Mouse (Mus musculus) heart, adult 8-10 months (tissue): ENCODE measurements at regions not wholly inside any gene's neighbourhood (a gene's known extent, or its start where the extent isn't known, plus 50 kb on each side); places are given as distances from the start of the nearest gene placed in this dataset.

Source experiments
- DNase-seq: peaks from one replicate; pipeline ENCODE4 v3.0.0; 2022; ENCODE audit warnings: low spot score

GRCm38 (mm10) chr6:127298105-127298504, 146.1 kb upstream of the Ccnd2 start:
- DNase-seq = no peak

DNA sequence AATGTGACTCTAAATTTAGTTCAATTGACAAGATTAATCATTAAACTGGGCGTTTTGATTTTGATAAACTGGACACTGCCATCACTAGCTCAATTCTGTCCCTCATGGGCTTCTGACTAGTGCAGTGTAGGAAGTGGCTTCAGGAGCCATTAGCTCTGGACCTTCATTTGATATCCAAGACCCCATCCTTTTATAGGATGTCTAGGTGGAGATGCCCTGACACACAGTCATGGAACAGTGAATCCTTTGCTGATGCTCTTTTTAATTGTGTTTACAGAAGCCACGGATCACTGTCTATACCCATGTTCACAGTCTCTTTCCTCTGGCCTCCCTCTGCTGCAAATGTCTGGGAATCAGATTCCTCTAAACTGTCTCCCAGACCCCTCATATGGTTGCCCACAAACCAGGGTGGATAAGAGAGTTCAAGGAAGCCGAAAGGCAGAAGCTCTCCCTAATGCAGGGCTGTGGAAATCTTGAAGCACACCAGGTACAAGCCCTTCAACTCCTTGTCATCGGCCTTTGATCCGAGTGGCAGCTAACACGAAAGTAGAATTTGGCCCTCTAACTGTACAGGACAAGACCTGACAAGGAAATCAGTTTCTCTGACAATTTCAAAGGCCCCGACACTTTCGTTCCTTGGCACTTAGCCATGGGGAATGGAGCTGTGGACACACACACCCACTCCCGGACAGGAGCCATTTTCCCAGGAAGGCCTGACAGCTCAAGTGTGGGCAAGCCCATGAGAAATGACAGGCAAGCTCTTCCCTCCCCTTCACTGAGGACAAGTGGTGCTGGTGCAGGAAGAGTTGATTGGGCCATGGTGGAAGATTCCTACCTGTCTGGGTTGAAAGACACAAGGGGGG, 135.2 kb upstream of the Parp11 start:
- no peak for DNase-seq

DNA sequence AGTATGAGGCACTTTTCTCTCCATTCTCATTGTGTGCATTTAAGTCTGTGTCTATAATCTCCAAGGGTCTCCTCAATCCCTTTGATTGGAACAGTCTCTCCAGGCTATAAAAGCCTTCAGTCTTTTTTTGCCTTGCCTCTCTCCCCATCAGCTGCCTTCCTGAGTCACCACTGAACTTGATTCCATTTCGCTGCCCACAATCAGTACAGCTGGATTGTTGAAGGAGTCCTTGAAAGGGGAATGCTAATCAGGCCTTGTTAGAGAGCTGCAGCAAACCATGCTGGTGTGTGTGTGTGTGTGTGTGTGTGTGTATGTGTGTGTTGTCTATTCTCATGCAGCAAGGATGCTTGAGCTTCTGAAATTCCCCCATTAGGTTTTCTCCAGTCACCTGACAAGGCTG, 129.3 kb upstream of the Parp11 start:
- DNase-seq = no peak

DNA sequence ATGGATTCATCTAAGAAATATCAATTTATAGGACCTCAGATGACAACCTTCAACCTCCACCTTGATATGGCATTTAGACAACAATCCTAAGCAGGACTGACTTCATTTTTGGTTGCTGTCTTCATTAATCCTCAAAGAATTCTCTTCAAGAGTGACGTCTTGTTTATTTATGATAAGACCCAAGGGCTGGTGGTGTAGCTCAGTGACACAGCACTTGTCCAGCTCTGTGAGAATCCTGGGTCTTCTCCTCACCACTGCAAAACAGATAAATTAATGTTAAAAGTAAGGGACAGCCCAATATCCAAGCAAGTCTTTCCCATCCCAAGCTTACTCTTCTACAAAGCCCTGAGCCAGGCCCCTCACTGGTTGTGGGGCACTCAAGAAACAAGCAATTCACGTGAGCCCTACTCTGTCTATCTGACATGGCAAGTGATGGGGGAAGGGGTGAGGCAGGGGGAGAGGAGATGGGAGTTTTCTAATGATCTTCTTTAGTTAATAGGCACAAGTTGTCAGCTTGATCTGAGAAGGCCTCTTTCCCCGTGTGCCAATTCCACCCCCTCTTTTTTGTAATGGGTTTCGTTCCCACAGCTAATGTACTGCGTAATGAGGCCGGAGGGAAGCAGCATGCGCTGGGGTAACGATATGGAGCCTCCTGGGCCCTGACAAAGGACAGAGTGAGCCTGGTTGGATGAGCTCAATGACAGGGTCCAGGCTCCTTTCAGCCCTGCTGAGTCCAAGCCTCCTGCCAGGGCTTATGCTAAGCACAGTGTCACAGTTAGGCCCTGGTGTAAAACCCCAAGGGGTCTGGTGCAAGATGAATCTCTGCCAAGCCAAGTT, 127.7 kb upstream of the Parp11 start:
- DNase-seq = no peak

- DNase-seq = no peak
Measured at GRCm38 (mm10) chr6:127320600-127320999, 126.0 kb upstream of the Parp11 start.

DNA sequence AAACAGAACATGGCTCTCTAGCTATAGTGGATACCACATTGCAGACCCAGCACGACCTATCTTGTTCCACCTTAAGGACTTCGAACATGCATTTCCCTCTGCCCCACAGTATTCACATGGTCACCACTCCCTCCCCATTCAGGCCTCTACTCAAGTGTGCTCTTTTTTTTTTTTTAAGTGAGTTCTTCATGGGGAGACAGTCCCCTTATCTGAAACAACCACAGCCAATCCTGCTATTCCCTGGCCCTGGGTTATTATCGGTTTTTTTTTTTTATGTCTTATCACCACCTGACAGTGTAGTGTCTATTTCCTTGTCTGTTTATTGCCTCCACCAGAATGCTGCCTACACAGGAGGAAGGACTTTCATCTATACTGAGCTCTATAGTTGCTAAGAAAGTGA, 125.6 kb upstream of the Parp11 start:
- DNase-seq = no peak

DNA sequence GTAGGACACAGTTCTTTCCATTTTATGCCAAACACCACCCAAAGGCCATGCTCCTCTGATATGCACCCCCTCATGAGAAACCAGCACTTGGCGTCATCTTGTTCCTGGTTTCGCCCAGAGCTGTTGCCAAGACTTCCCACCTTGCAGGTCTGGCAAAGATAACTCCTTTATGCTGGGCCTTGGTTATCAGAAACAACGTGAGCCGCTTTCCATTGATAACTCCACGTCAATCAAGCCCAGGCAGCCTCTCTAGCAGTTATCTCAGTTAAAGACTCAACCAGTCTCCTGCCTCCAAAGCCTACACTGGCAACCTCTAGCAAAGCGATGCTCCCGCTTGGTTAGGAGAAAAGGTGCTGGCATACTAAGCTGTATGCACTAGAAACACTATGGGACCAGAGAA, 124.2 kb upstream of the Parp11 start:
- DNase-seq = no peak

DNA sequence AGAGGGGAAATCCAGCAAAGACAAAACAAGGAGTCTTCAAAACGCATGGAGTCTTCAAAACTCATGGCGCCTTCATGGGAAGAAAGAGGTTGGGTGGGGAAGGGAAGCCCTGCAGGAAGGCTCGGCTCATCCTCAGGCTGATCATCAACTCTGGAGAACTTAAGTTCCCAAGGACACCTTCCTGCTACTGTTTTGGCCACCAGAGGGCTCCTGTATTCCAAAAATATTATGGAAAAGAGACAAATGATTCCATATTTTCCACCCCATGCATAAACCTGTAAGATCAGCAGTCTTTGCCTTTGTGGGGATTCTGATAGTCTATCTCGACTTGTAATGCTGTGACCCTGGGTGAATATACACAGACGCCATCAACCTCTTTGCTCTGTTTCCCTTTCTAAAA, 121.7 kb upstream of the Parp11 start:
- DNase-seq = peak; percentile 62

DNA sequence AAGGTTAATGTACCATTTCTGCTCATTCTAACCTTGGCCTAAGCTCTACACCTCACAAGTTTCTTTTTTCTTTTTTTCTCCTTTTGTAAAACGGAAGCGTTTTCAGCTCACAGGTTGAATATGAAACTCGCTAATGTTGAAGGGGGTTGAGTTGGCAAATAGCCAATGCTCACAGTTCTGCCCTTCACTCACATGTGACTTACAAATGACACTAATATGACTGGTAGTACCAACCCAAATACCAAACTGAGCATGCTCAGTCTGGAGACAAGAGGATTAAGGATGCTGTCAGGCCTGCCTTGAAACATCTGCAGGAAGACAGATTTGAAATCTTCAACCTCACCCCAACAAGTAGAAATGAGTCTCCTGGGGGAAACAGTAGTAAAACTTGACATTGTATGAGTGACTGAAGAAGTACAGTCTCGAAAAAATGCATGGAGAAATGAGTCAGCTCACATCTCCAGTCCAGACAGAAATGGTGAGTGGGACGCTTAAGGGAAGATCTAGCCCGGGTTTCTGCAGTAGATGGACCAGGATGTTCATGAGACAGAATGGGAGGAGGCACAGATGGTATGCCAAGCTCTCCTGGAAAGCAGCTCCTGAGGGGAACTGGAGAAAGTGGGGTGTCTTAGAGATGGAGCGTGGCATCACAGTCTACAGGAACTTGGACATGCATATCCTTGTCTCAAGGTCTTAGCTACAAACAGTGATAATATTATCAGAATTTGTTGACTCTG, 120.9 kb upstream of the Parp11 start:
- no peak for DNase-seq

DNA sequence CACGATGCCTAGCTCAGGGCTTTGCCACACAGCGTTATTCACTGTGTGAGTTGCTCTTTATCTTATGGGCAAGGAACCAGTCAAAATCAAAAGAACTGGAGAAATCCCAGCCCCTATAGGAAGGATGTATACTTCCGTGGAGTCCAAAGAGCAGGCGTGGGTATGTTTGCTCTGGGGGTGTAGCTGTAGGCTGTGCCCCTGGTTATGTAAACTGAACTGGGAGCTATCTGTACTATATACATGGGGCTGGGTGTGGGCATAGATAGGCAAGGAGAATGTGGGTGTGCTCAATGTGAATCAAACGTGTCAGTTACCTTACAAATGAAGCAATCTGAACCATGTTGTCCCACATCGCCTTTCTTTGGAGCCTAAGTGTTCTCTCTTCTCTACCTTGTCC, 120.3 kb upstream of the Parp11 start:
- no peak for DNase-seq

- DNase-seq = no peak
Measured at GRCm38 (mm10) chr6:127329191-127330014, 117.2 kb upstream of the Parp11 start.

DNA sequence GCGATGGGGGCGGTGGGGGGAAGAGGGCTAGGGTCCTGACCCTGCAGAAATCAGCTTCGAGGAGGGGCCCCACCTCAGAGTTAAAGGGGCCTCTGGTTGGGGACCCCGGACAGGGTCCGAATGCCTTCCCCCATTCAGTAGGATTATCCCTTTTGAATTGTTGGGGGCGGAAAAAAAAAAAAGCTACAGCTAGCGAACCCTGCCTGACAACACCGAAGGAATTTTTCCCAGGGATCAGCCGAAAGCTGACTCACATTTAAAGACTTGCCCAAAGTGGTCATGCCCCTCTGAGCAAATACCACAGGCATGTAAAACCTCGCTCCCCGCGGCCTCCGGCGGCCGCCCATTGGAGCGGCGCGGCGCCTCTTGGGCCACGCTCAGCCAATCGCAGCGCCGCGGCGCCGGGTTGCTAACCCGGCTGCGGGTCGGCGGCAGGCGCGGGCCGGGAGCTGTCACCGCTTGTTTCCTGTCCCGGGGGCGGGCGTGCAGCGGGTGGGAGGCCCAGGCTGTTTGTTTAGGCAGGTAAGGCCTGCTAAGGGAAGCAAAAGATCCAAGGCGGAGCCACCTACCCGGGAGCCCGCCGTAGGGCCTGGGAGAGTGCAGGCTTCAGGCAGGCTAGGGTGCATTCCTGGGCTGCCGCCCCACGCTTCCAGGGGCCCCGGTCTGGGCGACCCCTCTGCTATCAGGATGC, 116.5 kb upstream of the Parp11 start:
- peak; percentile 61 for DNase-seq

GRCm38 (mm10) chr6:127331091-127331490, 115.5 kb upstream of the Parp11 start:
- no peak for DNase-seq

DNA sequence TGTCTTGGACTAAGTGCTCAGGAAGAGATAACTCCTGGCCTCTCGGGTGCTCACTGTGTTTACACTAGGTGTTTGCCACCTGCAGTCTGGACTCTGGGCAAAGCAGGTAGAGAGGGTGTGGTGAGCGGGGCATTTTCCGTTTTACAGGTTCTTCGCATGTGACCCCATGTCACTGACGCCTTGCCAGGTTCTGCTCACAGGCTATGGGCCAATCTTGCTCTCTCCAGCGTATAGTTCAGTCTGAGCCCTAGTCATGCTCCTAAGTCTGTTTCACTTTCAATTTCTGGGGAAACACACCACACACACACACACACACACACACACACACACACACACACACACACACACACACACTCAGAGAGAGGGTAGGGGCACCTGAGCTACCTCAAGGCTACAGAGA, 112.4 kb upstream of the Parp11 start:
- DNase-seq = no peak

GRCm38 (mm10) chr6:127335462-127335886, 111.2 kb upstream of the Parp11 start:
- peak; percentile 28 for DNase-seq

- no peak for DNase-seq
Measured at GRCm38 (mm10) chr6:127335996-127336660, 110.5 kb upstream of the Parp11 start.

DNA sequence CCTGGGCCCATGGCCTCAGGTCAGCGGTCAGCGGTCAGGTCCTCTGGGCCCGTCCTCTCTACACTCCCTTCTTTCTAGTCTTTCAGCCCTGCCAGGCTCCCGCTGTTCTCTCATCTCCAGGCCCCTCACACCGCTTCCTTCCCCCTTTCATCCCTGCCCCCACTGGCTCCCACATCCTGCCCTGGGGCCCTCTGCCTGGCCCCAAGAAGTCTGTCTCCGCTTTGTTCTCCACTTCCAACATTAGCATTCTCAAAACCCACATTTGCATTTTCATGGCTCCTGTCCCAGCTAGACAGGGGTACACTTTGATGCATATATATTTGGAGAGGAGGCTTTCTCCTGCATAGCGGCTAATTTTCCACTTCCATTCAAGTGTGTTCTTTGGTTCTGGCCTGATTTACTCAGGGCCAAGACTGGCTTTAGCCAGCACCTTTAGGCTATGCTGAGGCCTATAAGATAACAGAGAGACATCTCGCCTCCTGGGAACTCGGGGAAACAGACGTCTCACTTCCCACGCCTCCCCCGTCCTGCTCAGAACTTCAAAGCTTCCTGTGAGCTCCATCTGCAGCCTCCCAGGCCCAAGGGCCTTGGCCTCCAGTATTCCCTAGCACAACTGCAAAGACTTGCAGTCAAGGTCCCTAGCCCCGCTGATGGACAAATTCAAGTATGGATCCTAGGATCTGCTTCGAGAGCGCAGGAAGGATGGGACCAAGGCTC, 109.8 kb upstream of the Parp11 start:
- DNase-seq = no peak

DNA sequence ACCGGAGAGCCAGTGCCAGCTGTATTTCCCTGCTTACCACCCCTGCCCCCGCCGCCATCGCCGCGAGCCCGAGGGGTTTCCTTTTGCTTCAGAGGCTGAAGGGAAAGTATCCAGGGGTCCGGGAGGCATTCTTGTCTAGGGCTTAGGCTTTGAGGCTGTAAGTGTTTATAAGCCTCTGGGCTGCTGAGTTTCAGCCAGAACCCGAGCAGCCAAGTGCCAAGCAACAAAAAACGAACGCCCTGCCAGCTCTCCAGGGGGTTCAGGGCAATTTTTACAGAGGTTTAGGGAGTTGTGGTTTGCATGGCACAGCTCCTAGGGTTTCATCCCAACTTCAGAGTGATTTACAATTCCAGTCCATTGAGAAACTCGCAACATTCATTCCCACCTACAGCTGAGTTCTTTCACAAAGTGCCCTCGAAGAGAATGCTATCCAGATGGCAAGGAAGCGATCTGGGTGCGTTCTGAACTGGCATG, 109.2 kb upstream of the Parp11 start:
- DNase-seq = no peak

GRCm38 (mm10) chr6:127338412-127338811, 108.2 kb upstream of the Parp11 start:
- DNase-seq = no peak
